Mouse (Mus musculus): ENCODE data around the gene Col1a2. TPM values are rescaled to one million over a fixed set of nuclear protein-coding genes. Genes with fewer than 3 reads are reported as not detected.

Gene Col1a2
- polyA plus RNA-seq, 1 experiment from 2014 or later: 31.4 TPM

- H3K4me3 ChIP-seq: no peak overlapping the region
- no peak overlapping the region for H3K4me2 ChIP-seq
- no peaks in the 10 kb centered on the region for H3K27me3 ChIP-seq
- no peaks in the 10 kb centered on the region for H3K9me3 ChIP-seq (replicated peaks)
- no peak for ATAC-seq
- H3K27ac ChIP-seq: no peak overlapping the region
- no peak overlapping the region for H3K9ac ChIP-seq
- H3K36me3 ChIP-seq (ENCODE audit: poor library complexity, severe bottlenecking): no peaks in the 10 kb centered on the region
- peaks cover 8% of the 10 kb centered on the region for H3K4me1 ChIP-seq
- WGBS: 83% methylated on average over 2 of the region's 2 CpGs
Observed at GRCm38 (mm10) chr6:4493666-4494065, 10.9 kb upstream of the Col1a2 start.

- no peak overlapping the region for H3K9ac ChIP-seq
- H3K9me3 ChIP-seq (replicated peaks): no peaks in the 10 kb centered on the region
- no peaks in the 10 kb centered on the region for H3K4me1 ChIP-seq
- no peak overlapping the region for H3K27ac ChIP-seq
- H3K27me3 ChIP-seq: no peaks in the 10 kb centered on the region
- no peak for ATAC-seq
- no peaks in the 10 kb centered on the region for H3K36me3 ChIP-seq (ENCODE audit: poor library complexity, severe bottlenecking)
- 82% methylated on average over 1 of the region's 1 CpGs for WGBS
- no peak overlapping the region for H3K4me3 ChIP-seq
- no peak overlapping the region for H3K4me2 ChIP-seq
Observed at GRCm38 (mm10) chr6:4496428-4496827, 8.2 kb upstream of the Col1a2 start.

- Histone ChIP-seq H3K27me3 (peaks cover 17% of the 10 kb centered on the region), H3K36me3 (ENCODE audit: poor library complexity, severe bottlenecking) (no peaks in the 10 kb centered on the region), H3K4me3 (no peak overlapping the region), H3K9ac (no peak overlapping the region), H3K9me3 (replicated peaks) (no peaks in the 10 kb centered on the region), H3K4me2 (no peak overlapping the region), H3K4me1 (peaks cover 10% of the 10 kb centered on the region; the same call in 1 of the 2 replicates), H3K27ac (no peak overlapping the region)
- ATAC-seq: no peak
- 0% methylated on average over 1 of the region's 1 CpGs for WGBS
Observed at GRCm38 (mm10) chr6:4503106-4503505, 1.5 kb upstream of the Col1a2 start.

GRCm38 (mm10) chr6:4505158-4505997 lies 764 bp downstream of the Col1a2 start:
- H3K36me3 ChIP-seq (ENCODE audit: poor library complexity, severe bottlenecking): no peaks in the 10 kb centered on the region
- H3K27ac ChIP-seq: no peak overlapping the region
- peak overlapping the region; percentile 72 for H3K4me2 ChIP-seq
- peak overlapping the region; percentile 34 for H3K4me3 ChIP-seq
- H3K9ac ChIP-seq: peak overlapping the region; percentile 28; the same call in 1 of the 2 replicates
- peaks cover 10% of the 10 kb centered on the region; the same call in 1 of the 2 replicates for H3K4me1 ChIP-seq
- peak; percentile 72 for ATAC-seq
- no peaks in the 10 kb centered on the region for H3K9me3 ChIP-seq (replicated peaks)
- under 1% methylated on average over 31 of the region's 31 CpGs for WGBS
- H3K27me3 ChIP-seq: peaks cover 17% of the 10 kb centered on the region

- Histone ChIP-seq H3K9me3 (replicated peaks) (no peaks in the 10 kb centered on the region), H3K27ac (no peak overlapping the region), H3K4me2 (peak overlapping the region; percentile 72), H3K4me1 (peaks cover 10% of the 10 kb centered on the region; the same call in 1 of the 2 replicates), H3K36me3 (ENCODE audit: poor library complexity, severe bottlenecking) (no peaks in the 10 kb centered on the region), H3K4me3 (no peak overlapping the region), H3K27me3 (peaks cover 17% of the 10 kb centered on the region), H3K9ac (no peak overlapping the region)
- 11% methylated on average over 11 of the region's 11 CpGs for WGBS
- ATAC-seq: no peak
Observed at GRCm38 (mm10) chr6:4506106-4506505, 1.5 kb downstream of the Col1a2 start.

GRCm38 (mm10) chr6:4506791-4507190 lies 2.2 kb downstream of the Col1a2 start:
- H3K4me3 ChIP-seq: no peak overlapping the region
- peaks cover 10% of the 10 kb centered on the region; the same call in 1 of the 2 replicates for H3K4me1 ChIP-seq
- no peak overlapping the region for H3K9ac ChIP-seq
- no peak overlapping the region for H3K27ac ChIP-seq
- H3K9me3 ChIP-seq (replicated peaks): no peaks in the 10 kb centered on the region
- WGBS: 79% methylated on average over 5 of the region's 5 CpGs
- ATAC-seq: no peak
- peaks cover 17% of the 10 kb centered on the region for H3K27me3 ChIP-seq
- no peak overlapping the region for H3K4me2 ChIP-seq
- no peaks in the 10 kb centered on the region for H3K36me3 ChIP-seq (ENCODE audit: poor library complexity, severe bottlenecking)

- H3K27me3 ChIP-seq: peaks cover 17% of the 10 kb centered on the region
- no peaks in the 10 kb centered on the region for H3K36me3 ChIP-seq (ENCODE audit: poor library complexity, severe bottlenecking)
- WGBS: 74% methylated on average over 1 of the region's 1 CpGs
- ATAC-seq: no peak
- H3K4me2 ChIP-seq: no peak overlapping the region
- H3K4me3 ChIP-seq: no peak overlapping the region
- H3K27ac ChIP-seq: no peak overlapping the region
- no peak overlapping the region for H3K9ac ChIP-seq
- peaks cover 10% of the 10 kb centered on the region; the same call in 1 of the 2 replicates for H3K4me1 ChIP-seq
- H3K9me3 ChIP-seq (replicated peaks): no peaks in the 10 kb centered on the region
Observed at GRCm38 (mm10) chr6:4507323-4507722, 2.7 kb downstream of the Col1a2 start.

GRCm38 (mm10) chr6:4508279-4508678 lies 3.7 kb downstream of the Col1a2 start:
- Histone ChIP-seq H3K4me1 (peaks cover 10% of the 10 kb centered on the region; the same call in 1 of the 2 replicates), H3K9me3 (replicated peaks) (no peaks in the 10 kb centered on the region), H3K9ac (no peak overlapping the region), H3K4me3 (no peak overlapping the region), H3K27me3 (peaks cover 17% of the 10 kb centered on the region), H3K36me3 (ENCODE audit: poor library complexity, severe bottlenecking) (no peaks in the 10 kb centered on the region), H3K4me2 (no peak overlapping the region), H3K27ac (no peak overlapping the region)
- 83% methylated on average over 4 of the region's 4 CpGs for WGBS
- ATAC-seq: no peak

GRCm38 (mm10) chr6:4509395-4509794 lies 4.8 kb downstream of the Col1a2 start:
- Histone ChIP-seq H3K36me3 (ENCODE audit: poor library complexity, severe bottlenecking) (no peaks in the 10 kb centered on the region), H3K4me2 (no peak overlapping the region), H3K27me3 (peaks cover 14% of the 10 kb centered on the region), H3K4me3 (no peak overlapping the region), H3K9ac (no peak overlapping the region), H3K9me3 (replicated peaks) (no peaks in the 10 kb centered on the region), H3K27ac (no peak overlapping the region), H3K4me1 (peaks cover 10% of the 10 kb centered on the region; the same call in 1 of the 2 replicates)
- 61% methylated on average over 4 of the region's 4 CpGs for WGBS
- ATAC-seq: no peak

GRCm38 (mm10) chr6:4514671-4515070 lies 10.1 kb downstream of the Col1a2 start:
- no peaks in the 10 kb centered on the region for H3K4me1 ChIP-seq
- H3K4me2 ChIP-seq: no peak overlapping the region
- no peak overlapping the region for H3K9ac ChIP-seq
- H3K27me3 ChIP-seq: no peaks in the 10 kb centered on the region
- no peaks in the 10 kb centered on the region for H3K9me3 ChIP-seq (replicated peaks)
- WGBS: 89% methylated on average over 2 of the region's 2 CpGs
- no peak for ATAC-seq
- no peak overlapping the region for H3K27ac ChIP-seq
- no peak overlapping the region for H3K4me3 ChIP-seq
- H3K36me3 ChIP-seq (ENCODE audit: poor library complexity, severe bottlenecking): no peaks in the 10 kb centered on the region

- WGBS: 92% methylated on average over 3 of the region's 3 CpGs
- no peaks in the 10 kb centered on the region for H3K27me3 ChIP-seq
- no peak overlapping the region for H3K4me3 ChIP-seq
- H3K9ac ChIP-seq: no peak overlapping the region
- no peaks in the 10 kb centered on the region for H3K9me3 ChIP-seq (replicated peaks)
- no peak for ATAC-seq
- H3K4me1 ChIP-seq: no peaks in the 10 kb centered on the region
- no peak overlapping the region for H3K27ac ChIP-seq
- no peak overlapping the region for H3K4me2 ChIP-seq
- H3K36me3 ChIP-seq (ENCODE audit: poor library complexity, severe bottlenecking): no peaks in the 10 kb centered on the region
Observed at GRCm38 (mm10) chr6:4521031-4521430, 16.4 kb downstream of the Col1a2 start.

- H3K36me3 ChIP-seq (ENCODE audit: poor library complexity, severe bottlenecking): no peaks in the 10 kb centered on the region
- no peak overlapping the region for H3K4me2 ChIP-seq
- no peak overlapping the region for H3K27ac ChIP-seq
- H3K27me3 ChIP-seq: no peaks in the 10 kb centered on the region
- no peak overlapping the region for H3K9ac ChIP-seq
- H3K9me3 ChIP-seq (replicated peaks): no peaks in the 10 kb centered on the region
- no peaks in the 10 kb centered on the region for H3K4me1 ChIP-seq
- 76% methylated on average over 7 of the region's 7 CpGs for WGBS
- peak; percentile 55 for ATAC-seq
- no peak overlapping the region for H3K4me3 ChIP-seq
Observed at GRCm38 (mm10) chr6:4528439-4528838, 23.8 kb downstream of the Col1a2 start.

Data from forebrain, embryonic 13.5 days (tissue).